Mouse (Mus musculus): ENCODE results near the gene Lsm14a. TPM values are rescaled to one million over a fixed set of nuclear protein-coding genes. Genes with fewer than 3 reads are reported as not detected.
"Not testable (repeated sequence)": the region's sequence is repeated elsewhere in the genome, so short reads cannot be mapped to it uniquely, and the experiment has no call there.

The Lsm14a gene
- total RNA-seq, 2 experiments from 2014 or later: 87.3 to 94.3 TPM

DNA sequence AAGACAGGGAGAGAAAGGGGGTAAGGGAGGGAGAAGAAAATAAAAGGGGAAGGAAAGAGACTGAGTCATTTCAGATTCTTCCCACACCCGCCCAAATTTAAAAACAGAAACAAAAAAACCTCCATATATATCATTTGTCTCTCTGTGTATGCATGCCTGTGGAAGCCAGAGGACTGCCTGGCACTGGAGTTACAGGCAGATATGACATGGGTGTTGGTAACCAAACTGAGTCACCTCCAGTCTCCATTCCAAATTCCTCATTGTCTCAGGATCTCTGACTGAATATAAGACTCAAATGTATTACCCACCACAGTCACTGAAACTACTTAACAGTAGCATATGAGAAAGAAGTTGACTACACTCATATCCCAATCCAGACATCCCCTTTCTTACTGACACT lies 45.1 kb downstream of the Lsm14a start:
- no peak for TF ChIP-seq CTCF (conservative IDR thresholded peaks at IDR 0.05)
- DNase-seq (ENCODE audit: low spot score in 2 of 2): no peak
- no peak overlapping the region for H3K4me3 ChIP-seq
- H3K27ac ChIP-seq: no peak overlapping the region

DNA sequence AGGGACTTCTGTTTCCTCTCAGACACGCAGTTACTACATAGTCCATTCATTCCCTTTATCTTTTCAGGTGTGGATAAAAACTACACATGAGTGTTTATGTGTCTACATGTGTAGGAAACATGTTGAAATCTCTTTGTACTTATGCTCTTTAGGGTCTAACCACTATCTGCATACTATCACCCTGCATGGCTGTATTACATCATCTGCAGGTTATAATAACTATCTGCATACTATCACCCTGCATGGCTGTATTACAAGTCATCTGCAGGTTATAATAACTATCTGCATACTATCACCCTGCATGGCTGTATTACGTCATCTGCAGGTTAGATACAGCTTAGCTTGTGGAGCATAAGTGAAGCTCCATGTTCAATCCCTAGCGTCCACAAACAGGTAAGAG lies 46.1 kb downstream of the Lsm14a start:
- no peak for TF ChIP-seq CTCF (conservative IDR thresholded peaks at IDR 0.05)
- no peak for DNase-seq (ENCODE audit: low spot score in 2 of 2)
- H3K4me3 ChIP-seq: no peak overlapping the region
- H3K27ac ChIP-seq: no peak overlapping the region

DNA sequence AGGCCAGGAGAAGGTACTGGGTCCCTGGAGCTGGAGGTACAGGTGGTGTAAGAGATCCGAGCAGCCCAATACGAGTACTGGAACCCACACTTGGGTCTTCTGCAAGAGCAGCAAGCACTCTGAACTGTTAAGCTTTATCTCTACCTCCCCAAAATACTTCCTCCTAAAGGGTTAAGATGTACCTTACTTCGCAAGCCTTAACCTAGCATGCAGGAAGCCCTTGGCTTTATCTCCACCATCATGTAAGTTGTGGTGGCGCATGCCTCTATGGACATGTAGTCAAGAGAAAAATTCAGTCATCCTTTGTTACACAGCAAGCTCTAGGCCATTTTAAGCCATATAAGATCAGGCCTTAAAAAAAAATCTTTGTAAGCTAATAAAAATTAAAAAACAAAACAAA lies 46.6 kb downstream of the Lsm14a start:
- DNase-seq (ENCODE audit: low spot score in 2 of 2): no peak
- no peak overlapping the region for H3K27ac ChIP-seq
- no peak overlapping the region for H3K4me3 ChIP-seq
- TF ChIP-seq CTCF (conservative IDR thresholded peaks at IDR 0.05): no peak

DNA sequence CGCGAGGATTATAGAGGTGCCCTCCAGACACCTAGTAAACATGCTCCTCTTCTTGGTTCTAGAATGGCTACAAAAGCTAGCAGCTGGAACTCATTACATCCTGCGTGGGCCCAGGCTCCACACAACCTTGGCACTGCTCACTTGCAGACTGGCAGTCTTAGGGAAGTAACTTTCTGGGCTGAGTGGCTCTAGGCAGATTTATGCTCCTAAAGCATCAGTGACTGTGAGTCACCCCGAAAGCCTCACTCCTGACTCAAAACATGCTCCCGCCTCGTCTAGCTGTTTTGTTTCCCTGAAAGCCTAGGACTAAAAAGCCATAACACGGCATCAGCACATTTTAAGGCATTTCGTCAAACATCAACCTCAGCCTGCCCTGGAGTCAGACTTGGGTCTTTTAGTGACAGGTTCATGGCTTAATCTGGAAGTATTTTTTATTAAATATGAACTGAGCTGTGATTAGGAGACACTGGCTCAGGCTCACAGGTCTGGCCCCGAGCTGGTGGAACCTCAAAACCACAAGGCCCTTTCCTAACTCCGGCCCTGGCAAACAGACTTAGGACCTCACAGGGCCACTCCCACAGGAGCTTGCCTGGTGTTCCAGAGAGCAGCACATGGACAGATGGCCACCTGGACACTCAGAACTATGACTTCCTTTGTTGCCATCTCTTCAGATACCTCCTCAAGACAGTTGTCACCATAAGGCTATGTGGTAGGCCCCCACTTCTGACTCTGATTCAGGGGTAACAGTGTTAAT lies 50.9 kb downstream of the Lsm14a start:
- Histone ChIP-seq H3K27ac (peak overlapping the region; percentile 18; the same call in 1 of the 2 replicates), H3K4me3 (no peak overlapping the region)
- peak in 1 of 2 experiments; percentile 30 for DNase-seq (ENCODE audit: low spot score in 2 of 2)
- no peak for TF ChIP-seq CTCF (conservative IDR thresholded peaks at IDR 0.05)

DNA sequence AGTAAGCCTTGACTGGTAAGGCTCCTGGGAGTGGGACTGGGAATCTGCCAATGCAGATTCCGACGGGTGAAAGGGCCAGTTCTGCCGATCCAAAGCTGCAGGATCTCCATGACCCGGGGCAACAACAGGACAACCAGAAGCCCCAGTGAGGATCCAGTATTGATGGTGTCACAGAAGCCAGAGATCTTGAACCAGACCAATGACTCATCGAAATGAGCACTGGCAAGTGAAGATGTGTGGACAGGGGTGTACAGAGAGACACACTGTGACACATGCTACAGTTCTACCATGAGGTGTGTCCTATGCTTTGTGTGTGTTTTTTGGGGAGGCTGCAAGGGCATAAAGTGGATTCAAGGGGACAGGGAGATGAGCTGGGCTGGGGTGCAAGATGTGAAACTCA lies 52.3 kb downstream of the Lsm14a start:
- TF ChIP-seq CTCF (conservative IDR thresholded peaks at IDR 0.05): no peak
- no peak for DNase-seq (ENCODE audit: low spot score in 2 of 2)
- Histone ChIP-seq H3K4me3 (no peak overlapping the region), H3K27ac (no peak overlapping the region)

DNA sequence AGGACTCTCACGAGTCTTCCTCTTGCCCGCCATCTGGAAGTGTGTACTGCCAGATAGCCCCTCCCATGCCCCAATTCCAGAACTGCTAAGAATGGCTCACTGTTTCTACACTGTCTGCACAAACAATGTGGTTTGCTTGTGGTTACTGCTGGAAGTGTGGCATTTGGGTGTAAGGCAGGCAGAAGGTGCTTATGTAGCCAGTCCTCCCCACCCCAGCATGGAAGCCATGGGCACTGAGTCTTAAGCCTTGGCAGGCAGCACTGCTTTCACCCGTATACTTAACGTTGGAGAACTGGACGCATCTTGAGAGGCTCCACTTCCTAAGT lies 54.0 kb downstream of the Lsm14a start:
- no peak for TF ChIP-seq CTCF (conservative IDR thresholded peaks at IDR 0.05)
- Histone ChIP-seq H3K4me3 (no peak overlapping the region), H3K27ac (no peak overlapping the region)
- DNase-seq (ENCODE audit: low spot score in 2 of 2): no peak

DNA sequence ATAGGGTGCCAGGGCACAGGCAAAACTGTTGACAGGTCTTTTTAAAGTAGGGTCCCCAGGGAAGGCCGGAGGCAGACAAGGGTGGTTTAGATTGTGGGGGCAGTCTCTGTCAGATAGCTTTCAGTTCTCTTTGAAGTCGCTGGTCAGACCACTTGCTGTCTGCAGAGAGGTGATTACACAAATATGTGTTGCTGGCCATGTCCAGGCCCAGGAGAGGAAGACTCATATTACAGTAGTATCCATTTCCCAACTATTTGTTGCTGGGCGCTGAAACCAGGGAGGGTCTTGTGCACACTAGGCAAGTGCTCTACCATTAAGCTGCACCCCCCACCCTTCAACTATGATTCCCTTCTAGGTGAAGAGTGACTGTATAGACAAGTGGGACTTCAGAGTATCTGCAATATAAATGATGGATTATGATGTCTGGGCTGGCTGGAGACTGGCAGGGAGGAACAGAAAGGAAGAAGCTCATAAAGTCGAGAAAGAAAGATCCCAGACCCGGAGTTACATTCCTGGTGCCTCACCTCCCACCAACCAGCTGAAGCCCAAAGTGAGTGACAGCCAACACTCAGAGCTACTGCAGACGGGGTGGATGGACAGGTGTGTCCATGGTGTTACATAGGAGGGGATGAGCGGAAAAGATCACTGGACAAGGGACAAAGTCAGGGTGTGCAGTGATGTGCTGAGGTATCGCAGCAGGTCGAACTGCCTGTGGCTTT lies 54.5 kb downstream of the Lsm14a start:
- Histone ChIP-seq H3K4me3 (no peak overlapping the region), H3K27ac (no peak overlapping the region)
- no peak for TF ChIP-seq CTCF (conservative IDR thresholded peaks at IDR 0.05)
- DNase-seq (ENCODE audit: low spot score in 2 of 2): no peak

DNA sequence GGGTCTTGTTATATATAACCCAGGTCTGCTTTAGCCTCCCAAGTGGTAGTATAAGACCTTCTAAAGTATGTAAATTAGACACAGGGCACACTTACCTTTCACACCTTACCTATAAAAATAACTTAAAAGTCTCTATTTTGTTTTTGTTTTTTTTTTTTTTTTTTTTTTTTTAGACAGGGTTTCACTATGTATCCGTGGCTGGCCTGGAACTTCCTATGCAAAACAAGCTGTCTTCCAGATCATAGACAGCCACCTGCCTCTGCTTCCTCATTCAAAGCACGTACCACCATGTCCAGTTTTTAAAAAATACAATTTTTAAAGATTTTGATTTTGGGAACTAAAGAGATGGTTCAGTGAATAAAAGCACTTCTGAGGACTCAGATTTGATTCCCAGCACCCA lies 55.8 kb downstream of the Lsm14a start:
- Histone ChIP-seq H3K4me3 (no peak overlapping the region), H3K27ac (no peak overlapping the region)
- DNase-seq (ENCODE audit: low spot score in 2 of 2): no peak
- TF ChIP-seq CTCF (conservative IDR thresholded peaks at IDR 0.05): no peak

DNA sequence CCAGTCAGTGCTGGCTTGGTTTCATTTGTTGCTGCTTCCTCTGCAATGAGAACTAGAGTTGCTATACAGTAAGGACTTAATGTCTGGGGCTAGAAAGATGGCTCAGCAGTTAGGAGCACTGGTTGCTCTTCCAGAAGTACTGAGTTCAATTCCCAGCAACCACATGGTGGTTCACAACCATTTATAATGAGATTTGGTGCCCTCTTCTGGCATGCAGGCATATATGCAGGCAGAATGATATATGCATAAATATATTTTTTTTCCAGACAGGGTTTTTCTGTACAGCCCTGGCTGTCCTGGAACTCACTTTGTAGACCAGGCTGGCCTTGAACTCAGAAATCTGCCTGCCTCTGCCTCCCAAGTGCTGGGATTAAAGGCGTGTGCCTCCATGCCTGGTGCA lies 56.6 kb downstream of the Lsm14a start:
- DNase-seq (ENCODE audit: low spot score in 2 of 2); H3K27ac ChIP-seq; H3K4me3 ChIP-seq: not testable (repeated sequence)
- TF ChIP-seq CTCF (conservative IDR thresholded peaks at IDR 0.05): peak; percentile 60

DNA sequence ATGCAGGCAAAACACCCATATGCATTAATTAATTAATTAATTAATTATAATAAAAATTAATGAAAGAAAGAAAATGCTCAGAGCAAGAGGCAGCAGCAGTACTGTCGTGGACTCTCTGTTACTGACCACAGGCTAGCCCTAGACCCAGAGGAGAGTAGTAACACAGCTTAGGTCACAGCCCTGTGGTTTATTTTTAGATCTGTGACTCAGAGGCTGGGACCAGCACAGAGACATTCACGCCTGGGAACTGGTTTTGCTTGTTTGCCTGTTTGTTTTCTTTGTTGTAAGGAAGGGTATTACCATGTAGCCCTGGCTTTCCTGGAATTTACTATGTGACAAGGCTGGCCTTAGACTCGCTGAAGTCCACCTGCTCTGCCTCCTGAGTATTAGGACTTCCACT lies 65.6 kb downstream of the Lsm14a start:
- no peak overlapping the region for H3K4me3 ChIP-seq
- no peak for TF ChIP-seq CTCF (conservative IDR thresholded peaks at IDR 0.05)
- H3K27ac ChIP-seq: no peak overlapping the region
- no peak for DNase-seq (ENCODE audit: low spot score in 2 of 2)

DNA sequence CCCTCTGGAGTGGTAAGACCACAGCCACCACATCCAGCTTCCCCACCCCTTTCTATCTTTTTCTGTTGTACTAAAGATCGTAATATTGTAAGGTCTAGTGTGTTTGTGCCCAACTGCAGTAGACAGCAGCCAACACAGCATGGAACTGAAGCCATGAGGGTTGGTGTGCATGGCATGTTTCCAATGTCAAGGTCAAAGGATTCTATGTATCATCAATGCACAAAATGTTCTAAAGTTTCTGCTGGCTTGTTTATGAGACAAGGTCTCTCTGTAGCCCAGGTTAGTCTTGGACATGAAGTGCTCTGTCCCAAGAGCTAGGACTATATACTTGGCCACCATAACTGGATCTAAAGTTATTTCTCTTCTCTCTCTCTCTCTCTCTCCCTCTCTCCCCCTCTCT lies 68.3 kb downstream of the Lsm14a start:
- Histone ChIP-seq H3K27ac (no peak overlapping the region), H3K4me3 (no peak overlapping the region)
- TF ChIP-seq CTCF (conservative IDR thresholded peaks at IDR 0.05): no peak
- no peak for DNase-seq (ENCODE audit: low spot score in 2 of 2)

DNA sequence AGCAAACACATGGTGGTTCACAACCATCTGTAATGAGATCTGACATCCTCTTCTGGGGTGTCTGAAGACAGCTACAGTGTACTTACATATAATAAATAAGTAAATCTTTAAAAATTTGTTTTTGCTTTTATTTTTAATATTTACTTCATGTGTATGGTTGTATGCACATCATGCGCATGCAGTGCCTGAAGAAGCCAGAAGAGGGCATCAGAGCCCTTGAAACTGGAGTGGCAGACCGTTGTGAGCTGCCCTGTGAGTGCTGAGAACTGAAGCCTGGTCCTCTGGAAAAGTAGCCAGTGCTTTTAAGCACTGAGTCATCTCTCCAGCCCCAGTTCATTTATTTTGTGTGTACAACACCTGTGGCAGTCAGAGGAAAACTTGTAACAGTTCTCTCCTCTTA lies 69.1 kb downstream of the Lsm14a start:
- TF ChIP-seq CTCF (conservative IDR thresholded peaks at IDR 0.05): peak; percentile 48
- DNase-seq (ENCODE audit: low spot score in 2 of 2): no peak
- Histone ChIP-seq H3K4me3 (no peak overlapping the region), H3K27ac (no peak overlapping the region)

DNA sequence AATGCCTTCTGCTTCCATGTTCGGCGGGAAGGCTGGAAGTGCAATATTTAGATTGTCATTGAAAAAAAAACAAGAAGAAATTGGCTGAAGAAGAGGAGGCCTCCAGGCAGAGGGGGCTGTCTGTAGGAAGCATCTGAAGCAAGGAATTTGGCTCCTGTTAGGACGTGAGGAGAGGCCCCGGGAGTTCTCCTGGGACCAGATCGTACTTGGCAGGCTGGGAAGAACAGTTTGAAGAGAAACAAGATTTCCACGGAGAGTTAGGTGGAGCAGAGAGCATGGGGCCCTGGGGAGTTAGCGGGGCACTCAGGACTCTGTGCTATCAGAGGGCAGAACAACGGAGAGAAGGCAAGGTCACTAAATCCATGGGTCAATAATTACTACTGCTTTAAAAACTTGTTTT lies 69.8 kb downstream of the Lsm14a start:
- no peak for DNase-seq (ENCODE audit: low spot score in 2 of 2)
- Histone ChIP-seq H3K4me3 (no peak overlapping the region), H3K27ac (no peak overlapping the region)
- no peak for TF ChIP-seq CTCF (conservative IDR thresholded peaks at IDR 0.05)

DNA sequence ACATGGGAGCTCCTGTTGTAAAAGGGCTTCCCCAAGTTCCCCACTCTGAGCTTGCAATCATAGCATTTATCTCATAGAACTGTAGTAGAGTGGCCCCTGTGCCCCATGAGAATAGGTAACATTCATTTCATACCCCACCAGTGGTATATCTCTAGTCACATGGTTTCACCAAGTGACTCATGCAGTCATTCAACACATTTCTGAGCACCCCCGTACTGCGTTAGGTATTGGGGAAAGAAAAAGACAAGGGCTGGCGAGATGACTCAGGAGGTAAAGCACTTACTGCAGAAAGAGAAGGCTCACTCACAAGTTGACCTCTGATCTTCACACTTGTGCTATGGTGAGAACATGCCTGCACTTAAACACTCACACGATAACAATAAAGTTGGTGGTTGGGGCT lies 71.2 kb downstream of the Lsm14a start:
- TF ChIP-seq CTCF (conservative IDR thresholded peaks at IDR 0.05): no peak
- no peak for DNase-seq (ENCODE audit: low spot score in 2 of 2)
- H3K4me3 ChIP-seq: no peak overlapping the region
- no peak overlapping the region for H3K27ac ChIP-seq

Data from layer of hippocampus, adult 2 months (tissue).